Mouse (Mus musculus): Measurements from ENCODE around the gene Dnajb3. TPM values are rescaled to one million over a fixed set of nuclear protein-coding genes. Genes with fewer than 3 reads are reported as not detected.

The Dnajb3 gene
- polyA plus RNA-seq, 1 experiment from 2014 or later: 13.5 TPM

DNA sequence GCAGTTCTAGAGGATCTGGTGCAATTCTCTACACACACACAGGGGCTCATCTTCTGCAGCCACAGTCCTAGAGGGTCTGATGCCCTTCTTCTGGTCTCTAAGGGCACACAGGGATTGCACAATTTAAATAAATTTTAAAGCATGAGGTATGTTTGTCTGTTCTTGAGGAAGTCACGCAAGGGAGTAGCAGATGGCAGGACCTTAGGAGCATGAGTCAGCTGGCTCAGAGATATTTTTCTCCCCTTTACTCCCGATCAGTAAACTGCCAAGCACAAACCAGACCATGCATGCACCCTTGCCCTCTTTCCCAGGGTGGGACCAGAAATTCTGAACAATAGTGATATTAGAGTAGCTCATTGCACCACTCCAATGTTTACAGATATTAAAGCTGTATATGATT is 47.2 kb downstream of the Dnajb3 start:
- Histone ChIP-seq H3K4me3 (no peak overlapping the region), H3K27me3 (no peaks in the 10 kb centered on the region), H3K4me1 (replicated peaks) (no peaks in the 10 kb centered on the region), H3K4me2 (no peak overlapping the region), H3K27ac (replicated peaks) (no peak overlapping the region), H3K9ac (no peak overlapping the region), H3K9me3 (no peaks in the 10 kb centered on the region), H3K36me3 (no peaks in the 10 kb centered on the region)
- ATAC-seq (ENCODE audit: low FRiP score, low read depth): no peak
- WGBS: 83% methylated on average over 2 of the region's 2 CpGs

Other genes starting within 250 kb of the Dnajb3 start
- 21.1 and 21.9 TPM in 2 replicates for gene Usp40, start 197.2 kb downstream of the Dnajb3 start, polyA plus RNA-seq (2015; fragmentation: Nextera tagmentation; extraction: Ambion mirVana)
- gene Ugt1a10, start 150.4 kb downstream of the Dnajb3 start, polyA plus RNA-seq (2015; fragmentation: Nextera tagmentation; extraction: Ambion mirVana): not detected in 2 replicates
- gene Ugt1a9, start 135.0 kb downstream of the Dnajb3 start, polyA plus RNA-seq (2015; fragmentation: Nextera tagmentation; extraction: Ambion mirVana): not detected in 2 replicates
- not detected in 2 replicates for gene Ugt1a8, start 118.0 kb downstream of the Dnajb3 start, polyA plus RNA-seq (2015; fragmentation: Nextera tagmentation; extraction: Ambion mirVana)
- gene Ugt1a7c, start 110.7 kb downstream of the Dnajb3 start, polyA plus RNA-seq (2015; fragmentation: Nextera tagmentation; extraction: Ambion mirVana): 1.2 and 1.5 TPM in 2 replicates
- gene Ugt1a6b, start 102.5 kb downstream of the Dnajb3 start, polyA plus RNA-seq (2015; fragmentation: Nextera tagmentation; extraction: Ambion mirVana): 1.8 and 2.6 TPM in 2 replicates
- 3.7 and 3.8 TPM in 2 replicates for gene Ugt1a6a, start 71.0 kb downstream of the Dnajb3 start, polyA plus RNA-seq (2015; fragmentation: Nextera tagmentation; extraction: Ambion mirVana)
- gene Ugt1a5, start 39.8 kb downstream of the Dnajb3 start, polyA plus RNA-seq (2015; fragmentation: Nextera tagmentation; extraction: Ambion mirVana): not detected in 2 replicates
- gene Ugt1a2, start 5.2 kb downstream of the Dnajb3 start, polyA plus RNA-seq (2015; fragmentation: Nextera tagmentation; extraction: Ambion mirVana): not detected in 2 replicates
- gene Ugt1a1, start 6.2 kb upstream of the Dnajb3 start, polyA plus RNA-seq (2015; fragmentation: Nextera tagmentation; extraction: Ambion mirVana): not detected in 2 replicates
- 0.57 and 0.76 TPM in 2 replicates for gene Mroh2a, start 21.2 kb upstream of the Dnajb3 start, polyA plus RNA-seq (2015; fragmentation: Nextera tagmentation; extraction: Ambion mirVana)
- 77.9 and 81.6 TPM in 2 replicates for gene Hjurp, start 71.9 kb upstream of the Dnajb3 start, polyA plus RNA-seq (2015; fragmentation: Nextera tagmentation; extraction: Ambion mirVana)
- 0.06 and 0.08 TPM in 2 replicates for gene Trpm8, start 71.9 kb upstream of the Dnajb3 start, polyA plus RNA-seq (2015; fragmentation: Nextera tagmentation; extraction: Ambion mirVana)
- gene Spp2, start 201.2 kb upstream of the Dnajb3 start, polyA plus RNA-seq (2015; fragmentation: Nextera tagmentation; extraction: Ambion mirVana): 0.17 and 0.44 TPM in 2 replicates

All from hindbrain, embryonic 15.5 days (tissue).